Mouse (Mus musculus): ENCODE results near the gene Ccndbp1.
"Not testable (repeated sequence)": the region's sequence is repeated elsewhere in the genome, so short reads cannot be mapped to it uniquely, and the experiment has no call there.

The Ccndbp1 gene

GRCm38 (mm10) chr2:121003586-121003985 lies 4.6 kb upstream of the Ccndbp1 start:
- peak; percentile 59 for DNase-seq (ENCODE audit: low read depth, low spot score)

- DNase-seq (ENCODE audit: low read depth, low spot score): no peak
These were observed 4.0 kb upstream of the Ccndbp1 start for GRCm38 (mm10) chr2:121004018-121004811.

- DNase-seq (ENCODE audit: low read depth, low spot score): no peak
These were observed 1.2 kb upstream of the Ccndbp1 start for GRCm38 (mm10) chr2:121006986-121007385.

- DNase-seq (ENCODE audit: low read depth, low spot score): no peak
These were observed 433 bp downstream of the Ccndbp1 start for GRCm38 (mm10) chr2:121008664-121009007.

- peak; percentile 83 for DNase-seq (ENCODE audit: low read depth, low spot score)
These were observed 971 bp downstream of the Ccndbp1 start for GRCm38 (mm10) chr2:121009071-121009677.

- DNase-seq (ENCODE audit: low read depth, low spot score): no peak
These were observed 4.5 kb downstream of the Ccndbp1 start for GRCm38 (mm10) chr2:121012676-121013075.

GRCm38 (mm10) chr2:121015507-121015906 lies 7.3 kb downstream of the Ccndbp1 start:
- DNase-seq (ENCODE audit: low read depth, low spot score): no peak

- no peak for DNase-seq (ENCODE audit: low read depth, low spot score)
These were observed 8.0 kb downstream of the Ccndbp1 start for GRCm38 (mm10) chr2:121016226-121016625.

GRCm38 (mm10) chr2:121017151-121017550 lies 8.9 kb downstream of the Ccndbp1 start:
- no peak for DNase-seq (ENCODE audit: low read depth, low spot score)

GRCm38 (mm10) chr2:121022918-121023317 lies 14.7 kb downstream of the Ccndbp1 start:
- no peak for DNase-seq (ENCODE audit: low read depth, low spot score)

GRCm38 (mm10) chr2:121036733-121037341 lies 28.6 kb downstream of the Ccndbp1 start, which contains the start of gene Epb42:
TSS of gene Epb42 (minus strand) at chr2:121037072.
- DNase-seq (ENCODE audit: low read depth, low spot score): no peak

GRCm38 (mm10) chr2:121038851-121039250 lies 30.6 kb downstream of the Ccndbp1 start:
- not testable (repeated sequence) for DNase-seq (ENCODE audit: low read depth, low spot score)

GRCm38 (mm10) chr2:121039382-121039781 lies 31.2 kb downstream of the Ccndbp1 start:
- DNase-seq (ENCODE audit: low read depth, low spot score): peak; percentile 16

GRCm38 (mm10) chr2:121041098-121041497 lies 32.9 kb downstream of the Ccndbp1 start:
- DNase-seq (ENCODE audit: low read depth, low spot score): peak; percentile 56

- DNase-seq (ENCODE audit: low read depth, low spot score): no peak
These were observed 37.5 kb downstream of the Ccndbp1 start for GRCm38 (mm10) chr2:121045653-121046052.

- no peak for DNase-seq (ENCODE audit: low read depth, low spot score)
These were observed 44.0 kb downstream of the Ccndbp1 start for GRCm38 (mm10) chr2:121052176-121052575.

- DNase-seq (ENCODE audit: low read depth, low spot score): no peak
These were observed 45.9 kb downstream of the Ccndbp1 start for GRCm38 (mm10) chr2:121054060-121054459.

- DNase-seq (ENCODE audit: low read depth, low spot score): no peak
These were observed 47.7 kb downstream of the Ccndbp1 start for GRCm38 (mm10) chr2:121055915-121056314.

- no peak for DNase-seq (ENCODE audit: low read depth, low spot score)
These were observed 49.8 kb downstream of the Ccndbp1 start for GRCm38 (mm10) chr2:121057997-121058396.

- DNase-seq (ENCODE audit: low read depth, low spot score): no peak
These were observed 53.1 kb downstream of the Ccndbp1 start for GRCm38 (mm10) chr2:121061315-121061714.
